Mouse (Mus musculus): ENCODE data around the gene Zfp385a. TPM values are rescaled to one million over a fixed set of nuclear protein-coding genes. Genes with fewer than 3 reads are reported as not detected.

Zfp385a gene
- polyA plus RNA-seq, 1 experiment from 2014 or later: 3.6 TPM

DNA sequence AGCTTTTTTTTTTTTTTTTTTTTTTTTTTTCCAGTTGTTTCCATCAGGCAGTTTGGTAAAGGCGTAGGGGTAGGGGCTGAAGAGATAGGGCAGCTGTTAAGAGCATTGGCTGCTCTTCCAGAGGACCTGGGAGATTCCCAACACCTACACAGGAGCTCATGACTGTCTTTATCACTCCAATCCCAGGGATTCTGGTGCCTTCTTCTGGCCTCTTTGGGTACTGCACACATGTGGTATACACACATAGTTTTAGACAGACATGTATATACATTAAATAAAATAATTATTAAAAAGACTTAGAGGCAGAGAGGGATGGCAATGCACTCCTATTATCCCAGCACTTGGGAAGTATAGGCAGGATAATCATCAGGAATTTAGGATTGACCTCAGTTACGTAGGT lies 46.5 kb downstream of the Zfp385a start:
- WGBS: 93% methylated on average over 2 of the region's 2 CpGs
- ATAC-seq: no peak
- Histone ChIP-seq H3K9ac (ENCODE audit: low read depth, low read length) (no peak overlapping the region), H3K4me2 (ENCODE audit: low read depth, low read length) (no peak overlapping the region), H3K27ac (ENCODE audit: low read length) (no peak overlapping the region), H3K4me1 (ENCODE audit: control insufficient read depth, insufficient read depth, low read length) (peaks cover 6% of the 10 kb centered on the region; the same call in 1 of the 2 replicates), H3K9me3 (ENCODE audit: control insufficient read depth, low read length) (no peaks in the 10 kb centered on the region), H3K27me3 (replicated peaks; ENCODE audit: control insufficient read depth, insufficient read depth, low read length) (no peaks in the 10 kb centered on the region), H3K4me3 (ENCODE audit: low read length) (no peak overlapping the region), H3K36me3 (ENCODE audit: control insufficient read depth, insufficient read depth, low read length) (peaks cover 24% of the 10 kb centered on the region)

GRCm38 (mm10) chr15:103292673-103293345 lies 47.1 kb downstream of the Zfp385a start:
- WGBS: 89% methylated on average over 4 of the region's 4 CpGs
- no peaks in the 10 kb centered on the region for H3K27me3 ChIP-seq (replicated peaks; ENCODE audit: control insufficient read depth, insufficient read depth, low read length)
- no peak for ATAC-seq
- no peaks in the 10 kb centered on the region for H3K9me3 ChIP-seq (ENCODE audit: control insufficient read depth, low read length)
- no peak overlapping the region for H3K4me3 ChIP-seq (ENCODE audit: low read length)
- no peak overlapping the region for H3K27ac ChIP-seq (ENCODE audit: low read length)
- H3K4me1 ChIP-seq (ENCODE audit: control insufficient read depth, insufficient read depth, low read length): peaks cover 6% of the 10 kb centered on the region; the same call in 1 of the 2 replicates
- H3K9ac ChIP-seq (ENCODE audit: low read depth, low read length): no peak overlapping the region
- H3K4me2 ChIP-seq (ENCODE audit: low read depth, low read length): no peak overlapping the region
- H3K36me3 ChIP-seq (ENCODE audit: control insufficient read depth, insufficient read depth, low read length): peaks cover 23% of the 10 kb centered on the region

DNA sequence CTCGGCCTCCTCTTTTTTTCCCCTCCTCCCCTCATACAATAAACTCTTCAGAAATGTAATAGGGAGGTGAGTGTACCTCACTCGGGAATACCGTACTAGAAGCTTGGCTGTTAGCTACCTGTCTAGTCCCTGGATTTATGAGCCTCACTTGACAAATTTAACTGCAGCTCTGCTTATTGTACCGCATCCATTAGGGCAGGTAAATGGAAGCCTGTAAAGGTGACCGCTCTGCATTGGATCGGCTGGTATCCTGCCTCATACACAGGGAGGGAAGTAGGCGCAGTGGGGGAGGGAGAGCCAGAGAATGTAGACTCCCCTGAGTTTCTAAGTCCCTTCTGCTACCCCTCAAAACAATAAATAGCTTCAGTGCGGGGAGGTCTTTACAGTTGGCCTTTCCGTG lies 49.0 kb downstream of the Zfp385a start:
- Histone ChIP-seq H3K27me3 (replicated peaks; ENCODE audit: control insufficient read depth, insufficient read depth, low read length) (no peaks in the 10 kb centered on the region), H3K9me3 (ENCODE audit: control insufficient read depth, low read length) (no peaks in the 10 kb centered on the region), H3K4me2 (ENCODE audit: low read depth, low read length) (no peak overlapping the region), H3K4me1 (ENCODE audit: control insufficient read depth, insufficient read depth, low read length) (peaks cover 6% of the 10 kb centered on the region; the same call in 1 of the 2 replicates), H3K4me3 (ENCODE audit: low read length) (no peak overlapping the region), H3K36me3 (ENCODE audit: control insufficient read depth, insufficient read depth, low read length) (peaks cover 19% of the 10 kb centered on the region), H3K27ac (ENCODE audit: low read length) (no peak overlapping the region), H3K9ac (ENCODE audit: low read depth, low read length) (no peak overlapping the region)
- WGBS: 80% methylated on average over 9 of the region's 9 CpGs
- no peak for ATAC-seq

- Histone ChIP-seq H3K27me3 (replicated peaks; ENCODE audit: control insufficient read depth, insufficient read depth, low read length) (no peaks in the 10 kb centered on the region), H3K9ac (ENCODE audit: low read depth, low read length) (no peak overlapping the region), H3K4me2 (ENCODE audit: low read depth, low read length) (no peak overlapping the region), H3K4me1 (ENCODE audit: control insufficient read depth, insufficient read depth, low read length) (peaks cover 10% of the 10 kb centered on the region; the same call in 1 of the 2 replicates), H3K36me3 (ENCODE audit: control insufficient read depth, insufficient read depth, low read length) (peaks cover 19% of the 10 kb centered on the region), H3K9me3 (ENCODE audit: control insufficient read depth, low read length) (no peaks in the 10 kb centered on the region), H3K4me3 (ENCODE audit: low read length) (no peak overlapping the region), H3K27ac (ENCODE audit: low read length) (no peak overlapping the region)
- ATAC-seq: no peak
- WGBS: 62% methylated on average over 6 of the region's 6 CpGs
Measured at GRCm38 (mm10) chr15:103290417-103290816, 49.5 kb downstream of the Zfp385a start.

DNA sequence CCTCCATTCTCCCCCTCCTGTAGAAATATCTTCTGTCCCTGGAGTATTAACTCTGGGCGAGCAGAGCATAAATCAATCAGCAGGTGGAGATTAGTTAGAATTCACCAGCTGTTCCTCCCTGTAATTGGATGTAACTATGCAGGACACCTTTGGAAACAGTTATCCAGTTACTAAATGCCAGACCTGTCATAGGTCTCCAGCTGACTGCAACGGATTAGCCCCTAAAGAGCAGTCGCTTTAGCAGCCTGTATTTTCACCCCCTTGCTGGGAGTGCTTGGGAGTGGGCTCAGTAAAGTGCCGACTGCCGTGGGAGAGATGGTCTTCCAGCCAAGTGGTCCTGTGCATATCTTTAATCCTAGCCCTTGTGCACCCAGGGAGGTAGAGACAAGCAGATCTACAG lies 50.3 kb downstream of the Zfp385a start:
- no peak for ATAC-seq
- no peak overlapping the region for H3K27ac ChIP-seq (ENCODE audit: low read length)
- H3K36me3 ChIP-seq (ENCODE audit: control insufficient read depth, insufficient read depth, low read length): peaks cover 19% of the 10 kb centered on the region

DNA sequence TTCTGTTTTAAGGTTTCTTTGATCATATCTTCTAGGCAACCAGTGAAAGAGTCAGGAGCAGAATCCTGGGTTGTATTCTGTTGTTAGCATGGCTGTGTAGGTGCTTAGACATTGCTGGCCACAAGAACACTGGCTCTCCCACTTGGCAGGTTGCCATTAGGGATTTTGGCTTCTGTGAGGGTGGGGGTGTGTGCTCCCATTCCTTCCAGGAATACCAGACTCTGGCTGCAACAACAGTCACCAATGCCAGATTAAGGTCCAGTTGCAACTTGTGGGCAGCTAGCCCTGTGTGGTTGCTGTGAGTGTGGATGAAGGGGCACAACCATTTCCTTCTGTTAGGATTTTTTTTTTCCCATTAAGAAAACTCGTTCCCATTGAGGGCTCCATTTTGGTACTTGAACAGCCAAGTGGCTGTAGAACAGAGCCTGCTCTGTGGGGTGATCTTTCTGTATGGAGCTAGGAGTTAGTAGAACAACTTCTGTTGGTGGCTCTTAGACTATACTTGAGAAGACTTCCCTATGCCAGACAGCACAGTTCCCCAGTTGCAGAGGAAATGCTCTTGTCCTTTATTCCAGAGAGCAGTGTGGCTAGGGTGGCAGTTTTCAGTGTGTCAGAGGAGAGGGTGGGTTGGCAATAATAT lies 54.0 kb downstream of the Zfp385a start:
- Histone ChIP-seq H3K4me3 (ENCODE audit: low read length) (no peak overlapping the region), H3K9ac (ENCODE audit: low read depth, low read length) (no peak overlapping the region), H3K9me3 (ENCODE audit: control insufficient read depth, low read length) (no peaks in the 10 kb centered on the region), H3K27ac (ENCODE audit: low read length) (no peak overlapping the region), H3K4me2 (ENCODE audit: low read depth, low read length) (no peak overlapping the region), H3K27me3 (replicated peaks; ENCODE audit: control insufficient read depth, insufficient read depth, low read length) (no peaks in the 10 kb centered on the region), H3K4me1 (ENCODE audit: control insufficient read depth, insufficient read depth, low read length) (peaks cover 13% of the 10 kb centered on the region; the same call in 1 of the 2 replicates), H3K36me3 (ENCODE audit: control insufficient read depth, insufficient read depth, low read length) (peaks cover 2% of the 10 kb centered on the region; the same call in 1 of the 2 replicates)
- no peak for ATAC-seq
- 69% methylated on average over 1 of the region's 1 CpGs for WGBS

More for the DNA sequence above, 50.3 kb downstream of the Zfp385a start:
- Histone ChIP-seq H3K4me3 (ENCODE audit: low read length) (no peak overlapping the region), H3K9me3 (ENCODE audit: control insufficient read depth, low read length) (no peaks in the 10 kb centered on the region), H3K4me2 (ENCODE audit: low read depth, low read length) (no peak overlapping the region), H3K4me1 (ENCODE audit: control insufficient read depth, insufficient read depth, low read length) (peaks cover 13% of the 10 kb centered on the region; the same call in 1 of the 2 replicates), H3K27me3 (replicated peaks; ENCODE audit: control insufficient read depth, insufficient read depth, low read length) (no peaks in the 10 kb centered on the region), H3K9ac (ENCODE audit: low read depth, low read length) (no peak overlapping the region)
- WGBS: 45% methylated on average over 5 of the region's 5 CpGs

DNA sequence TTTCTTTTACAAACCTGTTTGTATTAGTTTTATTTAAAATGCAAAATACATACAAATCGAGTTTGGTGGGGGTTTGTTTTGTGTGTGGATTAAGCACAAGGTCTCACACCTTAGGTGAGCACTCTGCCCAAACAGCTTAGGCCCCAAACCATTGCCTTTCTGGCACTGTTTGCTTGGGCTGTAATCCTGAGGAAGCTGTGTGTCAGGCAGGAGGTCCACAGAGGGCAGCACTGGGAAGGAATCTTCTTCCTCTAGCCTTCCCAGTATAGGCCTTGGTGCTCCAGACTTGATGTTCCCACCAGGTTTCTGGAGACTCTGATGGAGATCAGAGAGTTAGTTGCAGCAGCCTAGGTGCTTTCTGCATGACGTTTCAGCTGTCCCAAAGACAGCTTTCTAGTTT lies 55.2 kb downstream of the Zfp385a start:
- Histone ChIP-seq H3K4me3 (ENCODE audit: low read length) (no peak overlapping the region), H3K27me3 (replicated peaks; ENCODE audit: control insufficient read depth, insufficient read depth, low read length) (no peaks in the 10 kb centered on the region), H3K4me2 (ENCODE audit: low read depth, low read length) (no peak overlapping the region), H3K36me3 (ENCODE audit: control insufficient read depth, insufficient read depth, low read length) (no peaks in the 10 kb centered on the region; the same call in 1 of the 2 replicates), H3K4me1 (ENCODE audit: control insufficient read depth, insufficient read depth, low read length) (peaks cover 12% of the 10 kb centered on the region; the same call in 1 of the 2 replicates), H3K9me3 (ENCODE audit: control insufficient read depth, low read length) (no peaks in the 10 kb centered on the region), H3K27ac (ENCODE audit: low read length) (no peak overlapping the region), H3K9ac (ENCODE audit: low read depth, low read length) (no peak overlapping the region)
- ATAC-seq: no peak
- 34% methylated on average over 2 of the region's 2 CpGs for WGBS

DNA sequence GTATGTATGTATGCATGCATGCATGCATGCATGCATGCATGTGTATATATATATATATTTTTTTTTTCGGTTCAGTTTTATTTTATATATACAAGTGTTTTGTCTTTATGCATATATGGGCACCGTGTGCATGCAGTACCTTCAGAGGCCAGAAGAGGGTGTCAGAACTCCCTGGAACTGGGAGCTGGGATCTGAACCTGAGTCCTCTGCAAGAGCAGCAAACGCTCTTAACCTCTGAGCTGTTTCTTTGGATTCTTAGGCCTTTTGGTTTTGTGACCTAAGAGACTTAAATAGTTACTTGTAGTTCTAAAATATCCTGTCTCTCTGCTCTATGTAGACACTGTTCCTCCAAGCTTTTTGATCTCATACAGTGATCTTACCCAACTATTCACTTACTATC lies 55.8 kb downstream of the Zfp385a start:
- no peaks in the 10 kb centered on the region; the same call in 1 of the 2 replicates for H3K36me3 ChIP-seq (ENCODE audit: control insufficient read depth, insufficient read depth, low read length)
- H3K4me1 ChIP-seq (ENCODE audit: control insufficient read depth, insufficient read depth, low read length): peaks cover 10% of the 10 kb centered on the region; the same call in 1 of the 2 replicates
- H3K4me3 ChIP-seq (ENCODE audit: low read length): no peak overlapping the region
- no peak overlapping the region for H3K9ac ChIP-seq (ENCODE audit: low read depth, low read length)
- H3K27me3 ChIP-seq (replicated peaks; ENCODE audit: control insufficient read depth, insufficient read depth, low read length): no peaks in the 10 kb centered on the region
- H3K27ac ChIP-seq (ENCODE audit: low read length): no peak overlapping the region
- no peaks in the 10 kb centered on the region for H3K9me3 ChIP-seq (ENCODE audit: control insufficient read depth, low read length)
- 64% methylated on average over 3 of the region's 3 CpGs for WGBS
- H3K4me2 ChIP-seq (ENCODE audit: low read depth, low read length): no peak overlapping the region
- no peak for ATAC-seq

- no peak overlapping the region for H3K4me3 ChIP-seq (ENCODE audit: low read length)
- peaks cover 27% of the 10 kb centered on the region for H3K4me1 ChIP-seq (ENCODE audit: control insufficient read depth, insufficient read depth, low read length)
- no peaks in the 10 kb centered on the region for H3K27me3 ChIP-seq (replicated peaks; ENCODE audit: control insufficient read depth, insufficient read depth, low read length)
- H3K4me2 ChIP-seq (ENCODE audit: low read depth, low read length): no peak overlapping the region
- ATAC-seq: no peak; the same call in 1 of the 2 replicates
- WGBS: 67% methylated on average over 3 of the region's 3 CpGs
- peak overlapping the region; percentile 45 for H3K27ac ChIP-seq (ENCODE audit: low read length)
- H3K36me3 ChIP-seq (ENCODE audit: control insufficient read depth, insufficient read depth, low read length): no peaks in the 10 kb centered on the region
- no peak overlapping the region for H3K9ac ChIP-seq (ENCODE audit: low read depth, low read length)
- no peaks in the 10 kb centered on the region for H3K9me3 ChIP-seq (ENCODE audit: control insufficient read depth, low read length)
Measured at GRCm38 (mm10) chr15:103281465-103282205, 58.3 kb downstream of the Zfp385a start.
